Mouse (Mus musculus) ES-Bruce4 (cell line): ENCODE results near the gene Gnao1. TPM values are rescaled to one million over a fixed set of nuclear protein-coding genes. Genes with fewer than 3 reads are reported as not detected.

Experiments used
- H3K27ac ChIP-seq: 2 replicates; pipeline ENCODE4 v1.5.1; 2012; ENCODE audit warnings: low read length, inconsistent platforms; ENCODE audit not compliant: insufficient read depth
- H3K27me3 ChIP-seq: 2 replicates; pipeline ENCODE4 v1.6.1; 2012; ENCODE audit warnings: mild to moderate bottlenecking, low read length, inconsistent platforms; ENCODE audit not compliant: control insufficient read depth, poor library complexity, insufficient read depth, severe bottlenecking
- H3K36me3 ChIP-seq: 2 replicates; pipeline ENCODE4 v1.6.1; 2012; ENCODE audit warnings: inconsistent platforms, mild to moderate bottlenecking, low read length, moderate library complexity; ENCODE audit not compliant: control insufficient read depth, poor library complexity, insufficient read depth, severe bottlenecking
- H3K4me1 ChIP-seq: one replicate; pipeline ENCODE4 v1.8.1; 2011; ENCODE audit warnings: low read length; ENCODE audit not compliant: control insufficient read depth, insufficient read depth
- H3K4me3 ChIP-seq: 2 replicates; pipeline ENCODE4 v1.5.1; 2011; ENCODE audit warnings: low read depth, mild to moderate bottlenecking, low read length
- H3K9ac ChIP-seq: 2 replicates; pipeline ENCODE4 v1.6.1; 2012; ENCODE audit warnings: low read depth, mild to moderate bottlenecking, inconsistent platforms; ENCODE audit not compliant: poor library complexity, severe bottlenecking
- H3K9me3 ChIP-seq: replicated peaks from 2 replicates; pipeline ENCODE4 v1.6.1; 2012; ENCODE audit warnings: mild to moderate bottlenecking, low read length, inconsistent platforms; ENCODE audit not compliant: control insufficient read depth, poor library complexity, insufficient read depth, severe bottlenecking
- CTCF ChIP-seq: IDR thresholded peaks from one replicate; pipeline ENCODE4 v1.8.1; 2011; ENCODE audit warnings: low read depth, low read length
- EP300 ChIP-seq: IDR thresholded peaks from 2 replicates; pipeline ENCODE4 v1.6.1; 2011; ENCODE audit warnings: low read depth, low read length; ENCODE audit not compliant: insufficient read depth
- POLR2A ChIP-seq: IDR thresholded peaks from one replicate; pipeline ENCODE4 v1.8.1; 2011; ENCODE audit warnings: low read length; ENCODE audit not compliant: insufficient read depth
- polyA plus RNA-seq: library from polyadenylated mRNA; stranded (reverse); fragments of >200 nt; gene quantifications from 2 replicates; pipeline ENCODE4 v1.2.4, GENCODE M21; 2011; ENCODE audit warnings: low read depth; ENCODE audit not compliant: missing spikeins, insufficient read depth, insufficient read length

Gnao1 gene
- polyA plus RNA-seq, 1 experiment: 5.0 TPM

DNA sequence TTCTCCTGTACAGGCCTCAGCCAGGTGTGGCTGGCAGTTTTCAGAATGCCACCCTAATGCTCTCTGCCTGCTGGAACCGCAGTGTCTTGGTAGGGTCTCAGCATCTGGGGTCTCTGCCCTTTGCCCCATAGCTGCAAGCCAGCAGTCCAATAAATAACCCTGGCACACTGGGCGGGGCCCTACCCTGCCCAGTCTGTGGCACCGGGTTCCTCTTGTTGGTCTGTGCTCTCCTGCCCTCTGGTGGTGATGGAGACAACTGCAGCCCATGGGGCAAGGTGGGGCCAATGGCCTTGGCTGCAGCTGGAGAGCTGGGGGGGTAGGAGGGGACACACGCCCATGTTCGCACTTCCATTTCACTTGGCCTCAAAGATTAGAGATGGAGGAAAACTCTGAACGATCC is 123.1 kb downstream of the Gnao1 start:
- H3K27ac ChIP-seq: no peak overlapping the region
- no peaks in the 10 kb centered on the region for H3K36me3 ChIP-seq
- H3K4me1 ChIP-seq: no peaks in the 10 kb centered on the region
- H3K9ac ChIP-seq: no peak overlapping the region
- no peak overlapping the region for H3K4me3 ChIP-seq
- no peaks in the 10 kb centered on the region for H3K9me3 ChIP-seq
- H3K27me3 ChIP-seq: no peaks in the 10 kb centered on the region
- TF ChIP-seq CTCF (peak; percentile 90), EP300 (no peak)

- no peak for TF ChIP-seq EP300
- TF ChIP-seq CTCF: no peak
- no peak for TF ChIP-seq POLR2A
- Histone ChIP-seq H3K4me1 (no peaks in the 10 kb centered on the region), H3K9ac (no peak overlapping the region)
Observed at GRCm38 (mm10) chr8:93933288-93933687, 123.5 kb downstream of the Gnao1 start.

DNA sequence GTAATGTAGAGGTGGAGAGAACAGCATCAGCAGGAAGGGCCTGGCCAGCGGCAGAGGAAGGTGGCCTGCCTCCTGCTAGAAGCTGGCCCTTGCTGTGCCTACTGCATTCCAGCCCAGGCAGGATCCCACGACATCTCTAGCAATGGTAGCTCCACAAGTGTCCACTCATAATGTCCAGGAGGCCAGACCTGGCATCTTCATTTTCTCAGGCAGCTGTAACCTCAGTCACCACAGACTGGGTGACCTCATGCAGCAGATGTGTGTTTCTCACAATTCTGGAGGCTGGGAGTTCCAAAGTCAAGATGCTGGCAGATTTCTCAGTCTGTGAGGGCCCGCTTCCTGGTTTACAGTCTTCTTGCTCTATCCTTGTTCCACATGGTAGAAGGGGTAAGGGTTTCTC is 128.4 kb downstream of the Gnao1 start:
- no peaks in the 10 kb centered on the region for H3K36me3 ChIP-seq
- no peaks in the 10 kb centered on the region for H3K27me3 ChIP-seq
- no peaks in the 10 kb centered on the region for H3K9me3 ChIP-seq
- no peak overlapping the region for H3K9ac ChIP-seq
- TF ChIP-seq POLR2A (no peak), CTCF (no peak), EP300 (no peak)
- H3K4me1 ChIP-seq: no peaks in the 10 kb centered on the region
- no peak overlapping the region for H3K27ac ChIP-seq
- no peak overlapping the region for H3K4me3 ChIP-seq

More at GRCm38 (mm10) chr8:93933288-93933687, 123.5 kb downstream of the Gnao1 start:
- no peaks in the 10 kb centered on the region for H3K36me3 ChIP-seq
- H3K4me3 ChIP-seq: no peak overlapping the region
- H3K27me3 ChIP-seq: no peaks in the 10 kb centered on the region
- no peaks in the 10 kb centered on the region for H3K9me3 ChIP-seq
- no peak overlapping the region for H3K27ac ChIP-seq

DNA sequence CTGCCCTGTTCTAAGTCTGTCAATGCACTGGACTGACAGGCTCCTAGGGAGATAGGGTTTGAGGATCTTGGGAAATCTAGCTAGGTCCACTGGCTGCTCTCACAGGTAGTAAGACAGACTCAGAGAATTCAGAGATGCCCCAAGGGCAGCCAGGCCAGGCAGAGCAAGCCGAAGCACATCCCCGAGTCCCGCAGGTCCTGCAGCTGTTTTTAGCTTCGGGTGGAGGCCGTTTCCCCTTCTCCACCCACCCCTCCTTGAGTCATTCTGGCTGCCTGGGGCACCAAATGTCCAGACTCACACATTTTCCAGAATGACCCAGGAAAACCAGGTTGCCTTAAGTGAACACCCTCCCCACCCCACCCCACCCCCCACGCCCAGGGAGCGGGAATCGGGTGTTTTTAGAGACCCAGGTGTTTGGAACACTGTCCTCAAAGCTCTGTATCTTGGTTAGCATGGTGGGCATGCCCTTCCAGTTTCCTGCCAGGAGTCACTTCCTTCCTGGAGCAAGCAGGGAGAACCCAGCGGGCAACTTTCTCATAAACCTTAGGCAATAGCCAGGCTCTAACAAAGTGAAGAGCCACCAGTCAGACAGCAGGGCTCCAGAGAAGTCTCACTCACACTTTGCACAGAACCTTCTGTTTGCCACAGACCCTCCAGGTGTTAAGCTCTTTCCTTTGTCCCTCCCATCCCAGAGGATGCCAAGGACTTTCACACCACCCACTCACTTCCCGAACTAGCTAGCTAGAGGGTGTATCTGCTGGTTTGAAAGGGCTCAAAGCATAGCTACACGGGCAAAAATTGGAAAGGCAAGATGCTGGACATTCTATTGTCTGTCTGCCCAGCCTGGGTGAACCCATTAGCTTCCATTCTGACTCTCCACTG is 131.0 kb downstream of the Gnao1 start:
- Histone ChIP-seq H3K4me3 (no peak overlapping the region), H3K36me3 (no peaks in the 10 kb centered on the region), H3K9me3 (no peaks in the 10 kb centered on the region), H3K27ac (no peak overlapping the region), H3K27me3 (no peaks in the 10 kb centered on the region), H3K4me1 (no peaks in the 10 kb centered on the region), H3K9ac (no peak overlapping the region)
- no peak for TF ChIP-seq EP300
- no peak for TF ChIP-seq POLR2A
- no peak for TF ChIP-seq CTCF

DNA sequence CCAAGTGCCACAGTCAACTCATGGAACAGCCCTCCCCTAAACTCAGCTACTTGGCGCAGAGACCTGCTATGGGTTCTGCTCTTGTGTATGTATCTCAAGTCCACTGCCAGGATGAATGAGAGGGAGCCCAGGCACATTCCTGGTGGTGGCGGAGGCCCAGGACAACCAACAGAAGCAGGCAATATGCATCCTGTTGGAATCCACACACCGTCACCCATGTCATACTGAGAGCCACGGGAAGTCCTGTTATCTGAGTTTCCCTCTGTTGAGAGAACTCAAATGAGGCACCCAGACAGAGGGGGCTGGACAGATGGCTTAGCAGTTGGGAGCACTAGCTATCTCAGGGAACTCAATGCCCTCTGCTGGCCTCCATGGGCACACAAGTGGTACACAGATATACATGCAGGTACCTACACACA is 131.9 kb downstream of the Gnao1 start:
- H3K9ac ChIP-seq: no peak overlapping the region
- H3K36me3 ChIP-seq: no peaks in the 10 kb centered on the region
- no peaks in the 10 kb centered on the region for H3K27me3 ChIP-seq
- no peaks in the 10 kb centered on the region for H3K9me3 ChIP-seq
- no peak overlapping the region for H3K4me3 ChIP-seq
- TF ChIP-seq CTCF (no peak), EP300 (no peak), POLR2A (no peak)
- no peaks in the 10 kb centered on the region for H3K4me1 ChIP-seq
- H3K27ac ChIP-seq: no peak overlapping the region

DNA sequence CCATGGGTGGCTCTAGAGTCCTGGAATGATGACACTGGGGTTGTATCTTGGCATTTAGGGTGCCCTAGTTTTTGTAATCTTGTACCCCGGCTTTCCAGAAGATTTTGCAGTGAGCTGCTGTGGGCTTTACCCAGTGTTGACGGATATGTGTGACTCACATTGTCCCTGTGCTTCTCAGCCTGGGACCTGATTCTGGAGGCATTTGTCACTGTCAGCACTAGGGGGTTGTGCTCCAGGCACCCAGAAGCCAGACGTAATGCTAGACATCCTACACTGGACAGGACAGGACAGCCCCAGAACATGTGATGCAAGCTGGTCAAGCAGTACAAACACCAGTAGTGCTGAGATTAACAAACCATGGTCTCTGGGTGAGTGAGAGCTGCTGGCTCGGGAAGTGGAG is 136.0 kb downstream of the Gnao1 start:
- Histone ChIP-seq H3K27ac (no peak overlapping the region), H3K9ac (no peak overlapping the region), H3K9me3 (no peaks in the 10 kb centered on the region), H3K27me3 (no peaks in the 10 kb centered on the region), H3K36me3 (no peaks in the 10 kb centered on the region), H3K4me1 (no peaks in the 10 kb centered on the region), H3K4me3 (no peak overlapping the region)
- no peak for TF ChIP-seq EP300
- TF ChIP-seq CTCF: no peak
- TF ChIP-seq POLR2A: no peak
